Mouse (Mus musculus) heart, embryonic 16.5 days (tissue): ENCODE measurements around the gene Klf1. TPM values are rescaled to one million over a fixed set of nuclear protein-coding genes. Genes with fewer than 3 reads are reported as not detected.

Experiments
- ATAC-seq: fragments of 200-750 bp; cut with Nextera tagmentation; replicated peaks from 2 replicates; pipeline ENCODE4 v1.8.0; 2017; ENCODE audit warnings: moderate number of reproducible peaks; ENCODE audit not compliant: insufficient read depth, low FRiP score; ENCODE audit errors: extremely low read depth
- H3K27ac ChIP-seq: fragments of 300-500 bp; sonication (generic); 2 replicates; pipeline ENCODE4 v1.5.1; 2014; ENCODE audit warnings: mild to moderate bottlenecking, low read length, control low read depth, moderate library complexity
- H3K27me3 ChIP-seq: fragments of 300-500 bp; sonication (generic); 2 replicates; pipeline ENCODE4 v1.6.1; 2014; ENCODE audit warnings: low read length, mixed read lengths; ENCODE audit not compliant: control insufficient read depth, insufficient read depth
- H3K36me3 ChIP-seq: fragments of 300-500 bp; sonication (generic); 2 replicates; pipeline ENCODE4 v1.6.1; 2014; ENCODE audit not compliant: control insufficient read depth, insufficient read depth
- H3K4me1 ChIP-seq: fragments of 300-500 bp; sonication (generic); 2 replicates; pipeline ENCODE4 v1.6.1; 2014; ENCODE audit warnings: low read length, mixed read lengths; ENCODE audit not compliant: control insufficient read depth, insufficient read depth
- H3K4me2 ChIP-seq: fragments of 300-500 bp; sonication (generic); 2 replicates; pipeline ENCODE4 v1.6.1; 2014; ENCODE audit warnings: low read depth, mild to moderate bottlenecking, control low read depth, low read length
- H3K4me3 ChIP-seq: fragments of 300-500 bp; sonication (generic); 2 replicates; pipeline ENCODE4 v1.5.1; 2014; ENCODE audit warnings: mild to moderate bottlenecking, control low read depth, low read length
- H3K9ac ChIP-seq: fragments of 300-500 bp; sonication (generic); 2 replicates; pipeline ENCODE4 v1.6.1; 2014; ENCODE audit warnings: low read length, control low read depth
- H3K9me3 ChIP-seq: fragments of 300-500 bp; sonication (generic); replicated peaks from 2 replicates; pipeline ENCODE4 v1.6.1; 2016; ENCODE audit warnings: low read length; ENCODE audit not compliant: control insufficient read depth
- WGBS: fragments of 180-500 bp; shearing (Covaris S2); extraction: QIAGEN DNeasy Blood & Tissue Kit; methylation state at CpG from one replicate; pipeline ENCODE4 v1.1.7; 2014; 5-methylcytosine and 5-hydroxymethylcytosine counted together
- polyA plus RNA-seq: library from polyadenylated mRNA; unstranded; fragments of >200 nt; fragmentation: Nextera tagmentation; extraction: Ambion mirVana; gene quantifications from 2 replicates; pipeline ENCODE4 v1.2.1, GENCODE M21; 2015

Klf1 gene
- polyA plus RNA-seq, 1 experiment from 2014 or later: 1.4 TPM

DNA sequence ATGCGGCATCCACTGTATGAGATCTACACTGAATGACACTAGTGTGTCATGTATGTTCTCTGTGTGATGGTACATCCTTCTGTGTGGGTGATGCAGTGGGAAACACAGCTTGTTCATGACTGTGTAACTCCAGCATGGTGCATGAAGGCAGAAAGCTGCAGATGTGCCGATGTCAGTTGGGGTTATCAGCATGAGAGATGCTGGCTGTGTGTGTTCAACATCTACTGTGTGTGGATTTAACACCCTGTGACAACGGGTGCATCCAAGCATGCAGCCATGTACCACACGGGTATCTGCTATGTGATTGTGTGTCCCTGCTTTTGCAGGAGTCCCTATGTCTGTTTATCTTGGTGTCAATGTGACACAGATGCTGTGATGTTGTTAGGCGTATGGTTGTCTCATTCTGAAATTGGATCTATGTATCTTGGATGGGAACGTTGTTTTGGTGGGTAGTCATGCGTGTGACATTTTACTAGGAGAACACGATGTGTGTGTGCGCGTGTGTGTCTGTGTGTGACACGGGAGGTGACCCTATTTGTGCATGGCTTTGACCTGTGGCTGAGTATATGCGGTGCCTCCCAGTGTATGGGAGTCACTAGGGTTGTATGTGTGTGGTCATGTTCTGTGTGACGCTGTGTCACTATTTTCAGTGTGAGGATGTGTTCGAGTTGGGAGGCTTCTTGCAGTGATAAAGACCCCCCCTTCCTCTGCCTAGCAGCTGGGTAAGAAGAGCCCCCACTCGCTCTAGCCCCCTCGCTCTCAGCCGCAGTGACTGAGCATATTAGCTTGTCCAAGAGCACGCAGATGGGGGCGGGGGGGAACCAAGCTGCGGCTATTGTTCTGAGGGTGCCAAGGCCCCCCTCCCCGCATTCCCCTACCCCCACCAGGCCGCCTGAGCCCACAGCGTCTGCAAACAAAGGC lies 34.6 kb downstream of the Klf1 start:
- peak overlapping the region; percentile 70 for H3K4me2 ChIP-seq
- H3K27me3 ChIP-seq: peaks cover 62% of the 10 kb centered on the region
- peak overlapping the region; percentile 48 for H3K4me3 ChIP-seq
- H3K9ac ChIP-seq: peak overlapping the region; percentile 37; the same call in 1 of the 2 replicates
- no peak for ATAC-seq
- no peak overlapping the region for H3K27ac ChIP-seq
- H3K4me1 ChIP-seq: peaks cover 4% of the 10 kb centered on the region; the same call in 1 of the 2 replicates
- H3K9me3 ChIP-seq: no peaks in the 10 kb centered on the region
- WGBS: 24% methylated on average over 23 of the region's 23 CpGs
- no peaks in the 10 kb centered on the region for H3K36me3 ChIP-seq

GRCm38 (mm10) chr8:84936962-84937546 lies 35.3 kb downstream of the Klf1 start, which contains the start of gene Mast1:
Gene Mast1, minus strand, starts transcription at chr8:84937359.
- H3K27me3 ChIP-seq: peaks cover 60% of the 10 kb centered on the region

DNA sequence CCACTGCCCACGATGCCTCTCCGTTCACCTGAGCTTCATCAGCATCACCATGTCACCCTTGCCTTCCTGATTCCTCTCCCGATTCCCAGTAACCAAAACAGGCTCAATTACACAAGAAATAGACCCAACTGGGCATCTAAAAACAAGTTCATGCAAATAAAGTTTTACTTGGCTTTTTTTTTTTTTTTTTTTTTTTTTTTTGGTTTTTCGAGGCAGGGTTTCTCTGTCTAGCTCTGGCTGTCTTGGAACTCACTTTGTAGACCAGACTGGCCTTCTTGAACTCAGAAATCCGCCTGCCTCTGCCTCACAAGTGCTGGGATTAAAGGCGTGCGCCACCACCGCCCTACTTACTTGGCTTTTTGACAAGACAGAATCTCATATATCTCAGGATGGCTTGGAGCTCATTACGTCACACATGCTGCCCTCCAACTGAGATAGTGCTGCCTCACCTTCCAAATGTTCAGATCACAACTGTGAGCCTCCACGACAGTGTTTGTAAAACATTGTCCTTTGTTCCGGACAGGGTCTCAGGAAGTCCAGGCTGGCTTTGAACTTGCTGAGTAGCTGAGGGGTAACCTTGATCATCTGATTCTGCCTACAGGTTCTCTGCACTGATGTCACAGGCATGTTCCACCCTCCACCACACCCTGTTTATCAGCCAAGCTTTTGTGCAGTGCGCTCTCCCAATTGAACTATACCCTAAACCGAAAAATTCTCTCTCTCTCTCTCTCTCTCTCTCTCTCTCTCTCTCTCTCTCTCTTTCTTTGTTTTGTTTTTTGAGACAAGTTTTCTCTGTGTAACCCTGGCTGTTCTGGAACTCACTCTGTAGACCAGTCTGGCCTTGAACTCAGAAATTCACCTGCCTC lies 36.1 kb downstream of the Klf1 start:
- no peak overlapping the region for H3K27ac ChIP-seq
- no peak for ATAC-seq
- H3K27me3 ChIP-seq: peaks cover 57% of the 10 kb centered on the region
- H3K36me3 ChIP-seq: no peaks in the 10 kb centered on the region
- peak overlapping the region; percentile 70; the same call in 1 of the 2 replicates for H3K4me2 ChIP-seq
- peak overlapping the region; percentile 48; the same call in 1 of the 2 replicates for H3K4me3 ChIP-seq
- 62% methylated on average over 13 of the region's 13 CpGs for WGBS
- H3K9me3 ChIP-seq: no peaks in the 10 kb centered on the region
- peaks cover 4% of the 10 kb centered on the region; the same call in 1 of the 2 replicates for H3K4me1 ChIP-seq
- no peak overlapping the region for H3K9ac ChIP-seq

More at GRCm38 (mm10) chr8:84936962-84937546, 35.3 kb downstream of the Klf1 start, which contains the start of gene Mast1:
- Histone ChIP-seq H3K27ac (no peak within 1 kb of the TSS), H3K4me1 (peaks cover 4% of the 10 kb centered on the region; the same call in 1 of the 2 replicates), H3K9ac (peak within 1 kb of the TSS; percentile 37; the same call in 1 of the 2 replicates), H3K36me3 (no peaks in the 10 kb centered on the region), H3K4me3 (peak within 1 kb of the TSS; percentile 48), H3K4me2 (peak within 1 kb of the TSS; percentile 70), H3K9me3 (no peaks in the 10 kb centered on the region)
- no peak for ATAC-seq
- WGBS: under 1% methylated on average over 43 of the region's 50 CpGs

- Histone ChIP-seq H3K4me1 (peaks cover 5% of the 10 kb centered on the region), H3K27ac (no peak overlapping the region), H3K4me2 (no peak overlapping the region), H3K27me3 (peaks cover 52% of the 10 kb centered on the region), H3K36me3 (no peaks in the 10 kb centered on the region), H3K4me3 (no peak overlapping the region), H3K9ac (no peak overlapping the region), H3K9me3 (no peaks in the 10 kb centered on the region)
- WGBS: 27% methylated on average over 4 of the region's 4 CpGs
- ATAC-seq: no peak
Observed at GRCm38 (mm10) chr8:84943699-84944098, 42.0 kb downstream of the Klf1 start.

DNA sequence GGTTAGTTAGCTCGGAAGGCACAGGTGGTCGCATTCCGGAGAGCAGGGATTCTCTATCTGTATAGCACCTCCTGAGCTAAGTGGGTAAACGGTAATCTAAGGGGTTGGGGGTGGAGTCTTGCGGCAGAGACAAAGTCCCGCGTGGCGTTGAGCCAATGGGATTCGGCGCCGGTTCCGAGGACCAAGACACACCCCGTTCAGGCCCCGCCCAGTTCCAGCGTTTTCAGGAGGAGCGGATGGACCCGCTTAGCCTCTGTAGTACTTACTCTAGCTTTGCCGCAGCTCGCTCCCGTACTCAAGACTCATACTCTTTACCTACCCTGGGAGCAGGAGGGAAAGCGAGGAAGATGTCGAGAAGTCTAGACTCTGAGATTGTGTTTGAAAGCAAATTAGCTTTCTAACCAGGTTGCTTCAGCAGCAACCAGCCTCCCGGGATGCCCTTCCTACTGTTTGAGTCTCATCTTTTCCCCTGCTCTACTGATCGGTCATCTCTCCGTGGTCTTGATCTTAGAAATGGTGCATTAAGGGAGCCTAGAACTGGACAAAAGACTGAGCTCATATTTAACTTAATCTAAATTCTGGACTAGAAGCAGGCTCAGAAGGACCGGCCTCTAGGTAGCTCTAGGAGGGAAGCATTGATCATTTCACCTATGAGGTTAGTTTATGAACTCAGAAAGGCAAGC lies 42.9 kb downstream of the Klf1 start:
- peaks cover 53% of the 10 kb centered on the region for H3K27me3 ChIP-seq
- H3K36me3 ChIP-seq: no peaks in the 10 kb centered on the region
- H3K9me3 ChIP-seq: no peaks in the 10 kb centered on the region
- 4% methylated on average over 26 of the region's 26 CpGs for WGBS
- no peak overlapping the region for H3K9ac ChIP-seq
- H3K4me1 ChIP-seq: peaks cover 5% of the 10 kb centered on the region
- H3K4me3 ChIP-seq: no peak overlapping the region
- no peak overlapping the region for H3K4me2 ChIP-seq
- ATAC-seq: no peak
- H3K27ac ChIP-seq: no peak overlapping the region

DNA sequence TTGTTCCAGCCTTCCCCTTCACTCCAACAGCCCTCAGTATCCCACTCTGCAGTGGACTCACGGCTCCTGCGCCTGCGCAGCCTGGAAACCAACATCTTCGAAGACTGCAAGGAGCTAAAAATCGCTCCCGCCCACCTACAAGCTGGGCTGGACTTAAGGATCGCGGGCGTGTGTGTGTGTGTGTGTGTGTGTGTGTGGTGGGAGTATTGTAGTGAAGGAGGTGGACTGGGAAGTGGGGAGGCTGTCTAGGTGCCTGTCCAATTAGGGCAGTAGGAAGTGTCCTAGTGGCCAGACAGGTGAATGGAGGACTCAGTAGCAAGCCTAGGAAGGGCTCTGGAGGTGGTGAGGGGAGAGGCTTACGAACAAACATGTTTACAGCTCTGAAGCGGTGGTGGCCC lies 43.5 kb downstream of the Klf1 start:
- Histone ChIP-seq H3K27me3 (peaks cover 59% of the 10 kb centered on the region), H3K4me2 (no peak overlapping the region), H3K27ac (no peak overlapping the region), H3K4me3 (peak overlapping the region; percentile 47; the same call in 1 of the 2 replicates), H3K4me1 (peaks cover 5% of the 10 kb centered on the region), H3K36me3 (no peaks in the 10 kb centered on the region), H3K9me3 (no peaks in the 10 kb centered on the region), H3K9ac (no peak overlapping the region)
- ATAC-seq: no peak
- WGBS: 10% methylated on average over 11 of the region's 11 CpGs

GRCm38 (mm10) chr8:84945633-84946527 lies 44.2 kb downstream of the Klf1 start:
- H3K27me3 ChIP-seq: peaks cover 63% of the 10 kb centered on the region
- H3K27ac ChIP-seq: no peak overlapping the region
- ATAC-seq: no peak
- H3K9ac ChIP-seq: no peak overlapping the region
- H3K36me3 ChIP-seq: no peaks in the 10 kb centered on the region
- H3K9me3 ChIP-seq: no peaks in the 10 kb centered on the region
- peak overlapping the region; percentile 70 for H3K4me2 ChIP-seq
- H3K4me1 ChIP-seq: peaks cover 5% of the 10 kb centered on the region
- peak overlapping the region; percentile 47 for H3K4me3 ChIP-seq
- WGBS: 2% methylated on average over 56 of the region's 67 CpGs
